Mouse (Mus musculus) ovary, postnatal 36 days (tissue): ENCODE data around the gene Zfp212.
A peak's percentile ranks its signal among the peaks of the same experiment; 100 is the strongest.
"Not testable (repeated sequence)": the region's sequence is repeated elsewhere in the genome, so short reads cannot be mapped to it uniquely, and the experiment has no call there.

Experiments
- DNase-seq: peaks from one replicate; pipeline ENCODE4 v3.0.0; 2022; ENCODE audit warnings: low spot score, mixed read lengths

Zfp212 gene

GRCm38 (mm10) chr6:47943021-47943691 lies 22.9 kb downstream of the Zfp212 start:
- DNase-seq = peak; percentile 81

- DNase-seq = no peak
Measured at GRCm38 (mm10) chr6:47943721-47944120, 23.4 kb downstream of the Zfp212 start.

- DNase-seq = no peak
Measured at GRCm38 (mm10) chr6:47947388-47947787, 27.1 kb downstream of the Zfp212 start.

DNA sequence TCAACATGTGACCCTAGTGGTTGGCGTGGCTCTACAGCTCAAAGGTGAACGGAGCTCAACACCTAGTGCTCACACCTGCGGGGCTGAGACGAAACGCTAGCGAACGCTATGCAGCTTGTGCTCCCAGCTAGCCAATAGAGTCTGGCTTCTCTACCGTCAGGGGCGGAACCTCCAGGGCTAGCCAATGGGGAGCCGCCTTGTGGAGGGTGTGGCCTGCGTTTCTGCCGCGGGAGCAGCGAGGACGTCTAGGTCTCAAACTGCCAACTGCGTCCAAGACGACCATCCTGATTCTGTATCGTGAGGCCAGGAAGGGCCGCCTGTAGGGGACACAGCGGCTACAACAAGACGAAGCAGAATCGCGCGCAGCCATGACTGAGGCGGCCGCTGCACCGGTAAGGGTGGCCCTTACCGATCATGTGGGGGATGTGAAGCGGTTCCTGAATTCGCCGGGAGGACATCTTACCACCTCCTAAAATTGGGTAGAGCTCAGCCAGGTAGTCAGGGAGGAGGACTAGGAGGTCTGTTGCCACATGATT lies 33.0 kb downstream of the Zfp212 start, which contains the start of gene Zfp956:
Gene Zfp956 (plus strand): TSS at position 200 of the 536 bp plus-strand sequence.
- DNase-seq = peak; percentile 91

- no peak for DNase-seq
Measured at GRCm38 (mm10) chr6:47954425-47954824, 34.1 kb downstream of the Zfp212 start.

DNA sequence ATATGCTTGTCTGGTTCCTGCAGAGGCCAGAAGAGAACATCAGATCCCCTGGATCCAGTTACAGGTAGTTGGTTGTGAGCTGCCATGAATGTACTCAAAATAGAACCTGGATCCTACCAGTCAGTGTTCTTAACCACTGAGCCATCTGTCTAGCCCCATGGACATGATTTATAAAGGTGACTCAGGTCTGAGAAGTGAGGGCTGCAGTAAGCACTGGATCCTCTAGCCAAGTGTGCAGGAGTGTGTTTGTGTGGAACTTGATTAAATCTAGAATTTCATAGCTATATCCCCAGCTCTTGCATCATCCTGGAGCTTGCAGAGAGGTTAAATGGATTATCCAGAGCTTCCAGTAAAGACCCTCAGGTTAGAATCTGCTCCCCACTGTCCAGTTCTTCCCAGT lies 37.5 kb downstream of the Zfp212 start:
- no peak for DNase-seq

DNA sequence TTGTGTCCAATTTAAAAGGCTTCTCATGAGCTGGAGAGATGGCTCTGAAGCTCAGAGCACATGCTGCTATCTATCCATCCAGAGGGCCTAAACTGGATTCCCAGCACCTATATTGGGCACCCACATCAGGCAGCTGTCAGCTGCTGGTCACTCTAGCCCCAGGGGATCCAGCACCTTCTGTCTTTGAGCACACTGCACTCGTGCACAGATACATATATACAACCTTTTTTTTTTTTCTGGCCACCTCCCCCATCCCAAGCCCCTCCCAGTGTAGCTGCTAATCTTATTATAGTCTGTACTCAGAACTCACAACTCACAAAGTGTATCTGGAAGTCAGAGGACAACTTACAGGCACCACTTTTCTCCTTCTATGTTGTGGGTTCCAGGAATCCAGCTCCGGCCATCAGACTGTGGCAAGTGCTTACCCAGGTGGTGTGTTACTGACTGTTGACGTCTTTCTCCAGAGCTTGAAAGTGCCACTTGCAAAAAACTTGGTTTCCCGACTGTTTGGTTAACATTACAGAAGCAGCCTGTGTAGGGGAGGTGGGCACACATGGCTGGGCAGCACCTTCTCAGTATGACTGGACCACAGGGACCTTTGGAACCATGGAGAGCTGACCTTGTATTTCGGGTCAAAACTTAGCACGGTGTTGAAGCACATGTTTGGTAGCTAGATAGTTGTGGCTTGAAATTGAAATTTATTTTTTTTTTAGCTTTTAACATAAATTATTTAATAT lies 40.6 kb downstream of the Zfp212 start:
- DNase-seq = no peak

GRCm38 (mm10) chr6:47963051-47963450 lies 42.8 kb downstream of the Zfp212 start:
- no peak for DNase-seq

- DNase-seq = not testable (repeated sequence)
Measured at GRCm38 (mm10) chr6:47968166-47968565, 47.9 kb downstream of the Zfp212 start.

- no peak for DNase-seq
Measured at GRCm38 (mm10) chr6:47974599-47974998, 54.3 kb downstream of the Zfp212 start.

DNA sequence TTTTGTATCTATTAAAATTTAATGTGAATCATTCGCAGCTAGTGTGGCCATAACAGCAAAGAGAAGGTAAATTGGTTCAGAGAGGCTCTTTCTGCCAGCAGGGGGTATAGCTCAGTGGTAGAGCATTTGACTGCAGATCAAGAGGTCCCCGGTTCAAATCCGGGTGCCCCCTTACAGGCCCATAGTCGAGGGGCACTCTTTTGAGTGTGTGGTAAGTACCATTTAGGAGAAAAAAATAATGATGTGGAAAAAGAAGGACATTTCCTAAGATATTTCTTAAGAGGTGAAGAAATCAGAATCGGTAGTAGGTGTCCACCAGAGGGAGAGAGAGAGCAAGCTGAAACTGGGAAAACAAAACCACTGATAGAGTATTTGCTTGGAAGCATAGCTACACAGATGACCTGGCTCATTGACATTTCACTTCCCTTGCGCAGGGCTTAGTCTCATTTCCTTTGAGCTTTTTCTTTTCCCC lies 58.7 kb downstream of the Zfp212 start:
- peak; percentile 75 for DNase-seq
